Mouse (Mus musculus) CH12.LX (cell line): ENCODE results near the gene Gid4.
"Not testable (repeated sequence)": the region's sequence is repeated elsewhere in the genome, so short reads cannot be mapped to it uniquely, and the experiment has no call there.

Source experiments
- CTCF ChIP-seq, 2 experiments: IDR thresholded peaks in 1 of 2; conservative IDR thresholded peaks in 1 of 2; 2 replicates each; pipeline ENCODE4 v1.5.1; 2011 to 2012; ENCODE audit warnings: low read depth in 2 of 2, low read length in 2 of 2, improper control_type of control experiment in 1 of 2, inconsistent platforms in 1 of 2, mild to moderate bottlenecking in 1 of 2, moderate library complexity in 1 of 2
- EP300 ChIP-seq: IDR thresholded peaks from 2 replicates; pipeline ENCODE4 v1.6.1; 2011; ENCODE audit warnings: low read length, improper control_type of control experiment
- MAX ChIP-seq: IDR thresholded peaks from 2 replicates; pipeline ENCODE4 v1.6.1; 2011; ENCODE audit warnings: low read length, improper control_type of control experiment
- MEF2A ChIP-seq: IDR thresholded peaks from 2 replicates; pipeline ENCODE4 v1.6.1; 2014; ENCODE audit warnings: low read depth, mild to moderate bottlenecking, inconsistent platforms, low read length, improper control_type of control experiment, borderline replicate concordance
- MYC ChIP-seq: IDR thresholded peaks from 2 replicates; pipeline ENCODE4 v1.6.1; 2011; ENCODE audit warnings: low read depth, mild to moderate bottlenecking, improper control_type of control experiment, low read length
- SIN3A ChIP-seq: IDR thresholded peaks from 2 replicates; pipeline ENCODE4 v1.6.1; 2012; ENCODE audit warnings: low read length, improper control_type of control experiment, inconsistent platforms
- TBP ChIP-seq: conservative IDR thresholded peaks from 2 replicates; pipeline ENCODE4 v1.6.1; 2011; ENCODE audit warnings: low read depth, low read length, improper control_type of control experiment
- ZMIZ1 ChIP-seq: IDR thresholded peaks from 2 replicates; pipeline ENCODE4 v1.6.1; 2012; ENCODE audit warnings: low read depth, mild to moderate bottlenecking, inconsistent platforms, low read length, improper control_type of control experiment

GRCm38 (mm10) chr11:60439621-60440020, 22.7 kb downstream of the Gid4 start:
- TF ChIP-seq EP300; MEF2A; ZMIZ1; CTCF (conservative IDR thresholded peaks at IDR 0.05 in 1 of 2, IDR thresholded peaks at IDR 0.05 in 1 of 2; ENCODE audit: low read depth in 2 of 2, low read length in 2 of 2); SIN3A; MYC; MAX; TBP: not testable (repeated sequence)
